Mouse (Mus musculus) hindbrain, embryonic 13.5 days (tissue): ENCODE data around the gene Hoxa10. TPM values are rescaled to one million over a fixed set of nuclear protein-coding genes. Genes with fewer than 3 reads are reported as not detected.

Experiments used
- ATAC-seq: fragments of 200-750 bp; cut with Nextera tagmentation; 2 replicates; pipeline ENCODE4 v1.8.0; 2017; ENCODE audit warnings: moderate TSS enrichment; ENCODE audit not compliant: low FRiP score
- H3K27ac ChIP-seq: fragments of 300-500 bp; sonication (generic); 2 replicates; pipeline ENCODE4 v1.5.1; 2015; ENCODE audit warnings: inconsistent platforms, mild to moderate bottlenecking, moderate library complexity
- H3K27me3 ChIP-seq: fragments of 300-500 bp; sonication (generic); 2 replicates; pipeline ENCODE4 v1.6.1; 2015; ENCODE audit warnings: mild to moderate bottlenecking, inconsistent platforms
- H3K36me3 ChIP-seq: fragments of 300-500 bp; sonication (generic); 2 replicates; pipeline ENCODE4 v1.6.1; 2015; ENCODE audit warnings: mild to moderate bottlenecking, inconsistent platforms
- H3K4me1 ChIP-seq: fragments of 300-500 bp; sonication (generic); replicated peaks from 2 replicates; pipeline ENCODE4 v1.6.1; 2015; ENCODE audit warnings: inconsistent platforms
- H3K4me2 ChIP-seq: fragments of 300-500 bp; sonication (generic); 2 replicates; pipeline ENCODE4 v1.6.1; 2015; ENCODE audit warnings: inconsistent platforms, mild to moderate bottlenecking, moderate library complexity
- H3K4me3 ChIP-seq: fragments of 300-500 bp; sonication (generic); 2 replicates; pipeline ENCODE4 v1.5.1; 2015; ENCODE audit warnings: mild to moderate bottlenecking, inconsistent platforms
- H3K9ac ChIP-seq: fragments of 300-500 bp; sonication (generic); 2 replicates; pipeline ENCODE4 v1.6.1; 2015; ENCODE audit warnings: mild to moderate bottlenecking, inconsistent platforms
- H3K9me3 ChIP-seq: fragments of 300-500 bp; sonication (generic); 2 replicates; pipeline ENCODE4 v1.6.1; 2016; ENCODE audit warnings: inconsistent platforms
- WGBS: fragments of 180-500 bp; shearing (Covaris S2); methylation state at CpG from one replicate; pipeline ENCODE4 v1.1.7; 2015; 5-methylcytosine and 5-hydroxymethylcytosine counted together
- polyA plus RNA-seq: library from polyadenylated mRNA; unstranded; fragments of >200 nt; fragmentation: Nextera tagmentation; extraction: Ambion mirVana; gene quantifications from 2 replicates; pipeline ENCODE4 v1.2.1, GENCODE M21; 2015

The Hoxa10 gene
- polyA plus RNA-seq: 0.22 TPM in 1 of 2 replicates, not detected in the other

DNA sequence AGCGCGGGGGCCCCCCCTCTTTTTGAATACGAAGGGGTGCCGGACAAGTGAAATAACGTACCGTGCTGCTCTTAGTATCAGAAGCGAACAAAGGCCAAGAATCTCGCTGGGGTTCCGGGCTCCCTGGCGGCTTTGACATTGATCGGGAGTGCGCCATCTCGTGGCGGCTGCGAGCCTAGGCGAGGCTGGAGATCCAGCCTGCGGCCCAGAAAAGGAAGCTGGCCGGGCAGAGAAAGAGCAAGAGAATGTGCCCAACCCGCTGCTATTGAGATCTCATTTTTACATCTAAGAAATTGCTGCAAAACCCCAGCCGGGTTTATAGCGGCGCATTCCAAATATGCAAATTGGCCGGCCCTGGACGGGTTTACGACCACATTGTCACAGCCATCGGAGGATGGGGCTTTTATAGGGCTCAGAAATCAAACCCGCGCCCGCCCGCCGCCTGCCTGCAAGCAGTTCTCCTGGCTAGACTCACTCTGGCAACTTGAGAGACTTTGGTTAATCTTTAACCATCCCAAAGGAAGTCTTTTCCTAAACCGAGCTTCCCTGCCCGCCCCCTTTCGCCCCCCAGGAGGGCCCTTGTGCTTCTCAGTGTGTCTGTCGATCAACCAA is at the start of gene Hoxa10:
Hoxa10 (minus strand) TSS at position 466 of the 612 bp plus-strand sequence.
- H3K36me3 ChIP-seq: no peaks in the 10 kb centered on the region
- H3K27ac ChIP-seq: no peak within 1 kb of the TSS
- H3K4me3 ChIP-seq: peak within 1 kb of the TSS; percentile 12; the same call in 1 of the 2 replicates
- no peaks in the 10 kb centered on the region for H3K9me3 ChIP-seq
- no peak for ATAC-seq
- under 1% methylated on average over 35 of the region's 35 CpGs for WGBS
- H3K9ac ChIP-seq: no peak within 1 kb of the TSS
- H3K27me3 ChIP-seq: peaks cover 98% of the 10 kb centered on the region
- H3K4me2 ChIP-seq: no peak within 1 kb of the TSS
- 0 out of 2 replicates have a peak, but pooled peaks cover 10% of the 10 kb centered on the region for H3K4me1 ChIP-seq

DNA sequence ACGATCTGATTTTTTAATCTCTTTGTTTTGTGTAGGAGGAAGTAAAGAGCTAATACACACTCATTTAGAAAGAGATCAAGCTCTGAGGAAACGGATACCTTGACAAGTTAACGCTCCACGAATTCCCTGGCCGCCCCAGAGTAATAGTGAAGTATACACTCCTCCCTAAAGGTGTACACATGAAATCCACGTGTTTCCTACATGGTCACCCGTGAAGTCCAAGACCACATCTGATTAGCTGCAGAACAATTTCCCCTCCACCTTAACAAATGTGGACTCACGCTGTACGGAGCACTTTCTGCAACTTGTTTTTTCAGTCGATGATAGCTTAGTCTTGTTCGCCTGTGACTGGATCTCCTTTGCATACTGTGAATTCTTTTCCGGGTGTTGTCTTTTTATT is 49.5 kb upstream of the Hoxa10 start:
- Histone ChIP-seq H3K9ac (no peak overlapping the region), H3K27me3 (peaks cover 93% of the 10 kb centered on the region), H3K4me2 (no peak overlapping the region), H3K4me3 (no peak overlapping the region), H3K27ac (no peak overlapping the region), H3K9me3 (no peaks in the 10 kb centered on the region), H3K36me3 (no peaks in the 10 kb centered on the region), H3K4me1 (peaks cover 4% of the 10 kb centered on the region; the same call in 1 of the 2 replicates)
- ATAC-seq: no peak
- WGBS: 23% methylated on average over 12 of the region's 12 CpGs

GRCm38 (mm10) chr6:52283896-52284295 is 43.2 kb upstream of the Hoxa10 start:
- H3K9ac ChIP-seq: no peak overlapping the region

GRCm38 (mm10) chr6:52281084-52281483 is 40.4 kb upstream of the Hoxa10 start:
- no peak for ATAC-seq
- WGBS: 67% methylated on average over 12 of the region's 12 CpGs

More at GRCm38 (mm10) chr6:52283896-52284295, 43.2 kb upstream of the Hoxa10 start:
- H3K27me3 ChIP-seq: peaks cover 90% of the 10 kb centered on the region
- 89% methylated on average over 5 of the region's 5 CpGs for WGBS
- no peaks in the 10 kb centered on the region for H3K9me3 ChIP-seq
- no peaks in the 10 kb centered on the region for H3K4me1 ChIP-seq
- no peak overlapping the region for H3K27ac ChIP-seq
- no peak overlapping the region for H3K4me3 ChIP-seq
- no peaks in the 10 kb centered on the region for H3K36me3 ChIP-seq
- ATAC-seq: no peak
- H3K4me2 ChIP-seq: no peak overlapping the region

GRCm38 (mm10) chr6:52276920-52277319 is 36.3 kb upstream of the Hoxa10 start:
- peaks cover 98% of the 10 kb centered on the region for H3K27me3 ChIP-seq
- 3% methylated on average over 5 of the region's 5 CpGs for WGBS

More at GRCm38 (mm10) chr6:52281084-52281483, 40.4 kb upstream of the Hoxa10 start:
- no peak overlapping the region for H3K9ac ChIP-seq
- H3K4me1 ChIP-seq: no peaks in the 10 kb centered on the region
- H3K36me3 ChIP-seq: no peaks in the 10 kb centered on the region
- H3K4me2 ChIP-seq: no peak overlapping the region
- no peak overlapping the region for H3K4me3 ChIP-seq
- peaks cover 90% of the 10 kb centered on the region for H3K27me3 ChIP-seq
- H3K9me3 ChIP-seq: no peaks in the 10 kb centered on the region
- H3K27ac ChIP-seq: no peak overlapping the region

DNA sequence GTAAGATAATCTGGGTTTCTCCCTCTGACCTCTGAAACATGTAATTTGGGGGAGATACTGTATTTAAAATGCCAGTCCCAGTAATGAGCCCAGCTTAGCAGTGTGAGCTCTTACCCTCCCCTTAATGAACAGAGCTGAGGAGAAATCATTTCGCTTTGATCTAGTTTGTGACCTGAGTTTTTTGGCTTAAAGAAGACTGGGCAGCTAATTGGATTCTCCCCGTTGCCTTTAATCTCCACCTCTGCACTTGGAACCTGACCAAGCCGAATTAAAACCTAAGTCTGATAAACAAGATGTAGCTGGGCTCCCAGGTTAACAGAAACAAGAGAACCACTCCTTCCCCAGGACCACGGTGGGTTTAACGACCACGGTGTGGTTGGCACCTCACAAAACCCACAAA is 35.7 kb upstream of the Hoxa10 start:
- Histone ChIP-seq H3K27ac (no peak overlapping the region), H3K4me3 (no peak overlapping the region), H3K36me3 (no peaks in the 10 kb centered on the region), H3K9me3 (no peaks in the 10 kb centered on the region), H3K4me1 (no peaks in the 10 kb centered on the region), H3K27me3 (peaks cover 98% of the 10 kb centered on the region), H3K4me2 (no peak overlapping the region), H3K9ac (no peak overlapping the region)
- WGBS: 3% methylated on average over 6 of the region's 6 CpGs
- ATAC-seq: no peak

More at GRCm38 (mm10) chr6:52276920-52277319, 36.3 kb upstream of the Hoxa10 start:
- Histone ChIP-seq H3K27ac (no peak overlapping the region), H3K9ac (no peak overlapping the region), H3K4me1 (no peaks in the 10 kb centered on the region), H3K36me3 (no peaks in the 10 kb centered on the region), H3K4me2 (no peak overlapping the region), H3K9me3 (no peaks in the 10 kb centered on the region), H3K4me3 (no peak overlapping the region)
- no peak for ATAC-seq

GRCm38 (mm10) chr6:52275563-52276280 is 35.1 kb upstream of the Hoxa10 start:
- Histone ChIP-seq H3K9me3 (no peaks in the 10 kb centered on the region), H3K9ac (no peak overlapping the region), H3K36me3 (no peaks in the 10 kb centered on the region), H3K4me2 (no peak overlapping the region), H3K4me3 (no peak overlapping the region), H3K27me3 (peaks cover 98% of the 10 kb centered on the region), H3K27ac (no peak overlapping the region), H3K4me1 (no peaks in the 10 kb centered on the region)
- no peak for ATAC-seq
- 7% methylated on average over 8 of the region's 8 CpGs for WGBS

DNA sequence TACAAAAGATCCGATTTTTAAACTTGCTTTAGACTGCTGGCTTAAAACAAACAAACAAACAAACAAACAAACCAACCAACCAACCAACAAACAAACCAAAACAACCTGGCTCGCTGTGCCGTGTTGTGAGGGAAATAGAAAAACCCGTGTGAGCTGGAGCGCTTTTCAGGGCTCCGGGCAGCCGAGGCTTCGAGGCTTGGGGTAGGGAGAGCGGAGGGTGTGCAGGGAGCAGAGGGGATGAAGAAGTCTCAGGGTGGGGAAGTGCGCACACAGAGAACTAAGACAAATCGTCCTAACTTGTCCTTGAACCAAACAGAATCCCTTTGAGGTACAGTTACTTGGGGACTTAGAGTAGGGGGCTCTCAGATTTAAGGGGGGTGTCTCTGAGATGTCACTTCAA is 33.9 kb upstream of the Hoxa10 start:
- H3K27ac ChIP-seq: no peak overlapping the region
- no peaks in the 10 kb centered on the region for H3K4me1 ChIP-seq
- H3K4me2 ChIP-seq: no peak overlapping the region
- H3K4me3 ChIP-seq: no peak overlapping the region
- no peaks in the 10 kb centered on the region for H3K9me3 ChIP-seq
- H3K27me3 ChIP-seq: peaks cover 98% of the 10 kb centered on the region
- no peaks in the 10 kb centered on the region for H3K36me3 ChIP-seq
- H3K9ac ChIP-seq: no peak overlapping the region
- ATAC-seq: no peak
- 2% methylated on average over 11 of the region's 11 CpGs for WGBS

DNA sequence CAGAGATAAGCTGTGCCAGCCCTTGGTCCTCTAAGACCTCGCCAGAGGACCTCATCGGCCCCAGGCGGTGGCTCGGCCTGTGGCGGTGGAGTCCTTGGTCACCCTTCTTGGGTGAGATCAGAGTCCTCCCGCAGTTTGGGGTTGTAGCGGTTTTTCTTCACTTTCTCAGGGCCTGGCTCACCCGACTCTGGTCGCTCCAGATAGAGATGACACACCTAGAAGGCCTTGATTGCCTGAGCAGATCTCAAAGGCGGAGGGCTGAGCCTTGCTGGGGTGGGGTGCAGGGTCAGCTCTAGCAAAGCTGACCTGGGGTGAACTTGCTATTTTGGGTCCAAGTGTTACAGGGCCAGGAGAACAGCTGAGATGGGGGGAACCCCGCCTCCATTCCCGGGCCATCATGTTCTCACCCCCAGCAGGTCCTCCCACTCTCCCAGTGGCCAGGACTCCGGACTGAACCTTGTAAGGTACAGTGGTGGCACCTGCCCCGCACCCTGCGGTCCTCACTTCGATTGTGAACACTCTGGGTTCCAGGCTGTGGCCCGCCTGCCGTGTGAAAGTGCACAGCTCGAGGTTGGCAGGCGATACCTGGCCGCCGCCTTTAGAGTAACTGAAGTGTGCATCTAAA is 33.1 kb upstream of the Hoxa10 start:
- Histone ChIP-seq H3K9me3 (no peaks in the 10 kb centered on the region), H3K4me3 (no peak overlapping the region)
- 1% methylated on average over 22 of the region's 22 CpGs for WGBS

GRCm38 (mm10) chr6:52272766-52273655 is 32.4 kb upstream of the Hoxa10 start:
- Histone ChIP-seq H3K4me3 (no peak overlapping the region), H3K9me3 (no peaks in the 10 kb centered on the region), H3K4me2 (no peak overlapping the region), H3K36me3 (no peaks in the 10 kb centered on the region), H3K27ac (no peak overlapping the region), H3K9ac (no peak overlapping the region), H3K27me3 (peaks cover 99% of the 10 kb centered on the region), H3K4me1 (no peaks in the 10 kb centered on the region)
- no peak for ATAC-seq
- WGBS: 2% methylated on average over 21 of the region's 22 CpGs

More for the DNA sequence above, 33.1 kb upstream of the Hoxa10 start:
- H3K27ac ChIP-seq: no peak overlapping the region
- H3K36me3 ChIP-seq: no peaks in the 10 kb centered on the region
- H3K4me2 ChIP-seq: no peak overlapping the region
- H3K4me1 ChIP-seq: no peaks in the 10 kb centered on the region
- no peak for ATAC-seq
- no peak overlapping the region for H3K9ac ChIP-seq
- peaks cover 98% of the 10 kb centered on the region for H3K27me3 ChIP-seq

DNA sequence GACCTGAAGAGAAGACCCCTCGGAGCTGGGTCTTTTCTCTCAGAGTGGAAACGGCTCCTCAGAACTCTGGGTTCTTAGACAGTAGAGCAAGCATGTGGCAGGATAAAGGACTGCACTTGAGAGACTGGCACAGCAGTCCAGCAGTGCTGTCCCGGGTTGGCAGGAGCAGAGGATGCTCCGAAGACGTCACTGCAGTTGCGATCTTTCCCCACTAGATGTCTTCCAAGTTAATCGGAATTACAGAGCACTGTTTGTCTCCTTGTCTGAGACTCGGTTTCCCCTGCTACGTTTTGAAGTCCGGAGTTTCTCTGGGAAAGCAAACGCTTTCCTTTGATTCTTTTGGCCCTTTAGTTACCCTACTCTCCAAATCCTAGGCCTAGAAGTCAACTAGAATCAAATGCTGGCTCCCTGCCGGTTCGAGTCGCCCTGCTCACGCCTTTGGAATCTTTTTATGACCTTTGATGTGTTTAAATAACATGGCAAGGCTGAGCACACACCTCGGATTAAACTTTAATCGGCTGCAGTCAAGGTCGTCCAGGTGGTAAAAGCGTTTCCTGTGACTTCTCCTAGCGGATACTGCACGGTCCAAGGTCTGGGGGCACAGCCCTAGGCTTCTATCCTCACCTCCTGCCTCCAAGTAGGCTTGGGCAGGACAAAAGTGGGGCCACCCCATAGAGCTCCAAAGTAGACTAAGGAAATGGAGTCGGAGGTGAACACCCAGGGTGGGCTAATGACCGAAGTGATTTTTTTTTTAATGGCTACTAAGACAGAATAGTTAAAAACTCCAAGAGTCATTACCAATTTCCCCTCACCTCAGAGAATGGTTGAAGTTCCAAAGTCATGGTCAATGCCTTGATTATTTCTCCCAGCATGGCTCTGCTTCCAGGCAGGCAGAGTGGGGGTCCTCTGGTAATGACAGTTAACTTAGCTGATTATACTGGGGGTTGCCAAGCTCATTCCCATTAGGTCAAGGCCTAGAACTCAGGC is 30.1 kb upstream of the Hoxa10 start:
- no peak; the same call in 1 of the 2 replicates for ATAC-seq
- Histone ChIP-seq H3K4me3 (no peak overlapping the region), H3K4me1 (no peaks in the 10 kb centered on the region), H3K27ac (no peak overlapping the region), H3K9ac (no peak overlapping the region), H3K4me2 (no peak overlapping the region), H3K36me3 (no peaks in the 10 kb centered on the region), H3K27me3 (peaks cover 97% of the 10 kb centered on the region), H3K9me3 (no peaks in the 10 kb centered on the region)
- WGBS: 5% methylated on average over 23 of the region's 23 CpGs
